Mouse (Mus musculus): ENCODE measurements around the gene Adgra3.

Gene Adgra3

GRCm38 (mm10) chr5:49969660-49970059 lies 89.1 kb downstream of the Adgra3 start:
- DNase-seq: no peak

DNA sequence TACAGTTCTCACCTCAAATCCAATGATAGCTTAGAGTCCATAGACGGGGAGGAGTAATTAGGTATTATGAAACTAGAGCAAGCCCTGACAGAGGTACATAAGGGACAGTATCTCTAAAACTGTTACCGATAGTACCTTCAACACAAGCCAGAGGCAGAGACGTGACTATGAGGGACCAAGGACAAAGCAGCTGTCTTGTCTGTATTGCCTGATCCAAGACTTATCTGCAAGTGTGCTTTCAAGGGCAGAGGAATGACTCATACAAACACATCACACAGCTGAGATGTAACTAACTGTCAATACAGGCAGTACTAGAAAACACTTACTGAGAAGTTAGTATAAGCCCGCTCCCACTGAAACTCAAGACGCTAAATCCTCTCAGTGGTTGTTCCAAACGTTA lies 91.1 kb downstream of the Adgra3 start:
- DNase-seq: no peak

GRCm38 (mm10) chr5:49965810-49966209 lies 93.0 kb downstream of the Adgra3 start:
- DNase-seq: no peak

DNA sequence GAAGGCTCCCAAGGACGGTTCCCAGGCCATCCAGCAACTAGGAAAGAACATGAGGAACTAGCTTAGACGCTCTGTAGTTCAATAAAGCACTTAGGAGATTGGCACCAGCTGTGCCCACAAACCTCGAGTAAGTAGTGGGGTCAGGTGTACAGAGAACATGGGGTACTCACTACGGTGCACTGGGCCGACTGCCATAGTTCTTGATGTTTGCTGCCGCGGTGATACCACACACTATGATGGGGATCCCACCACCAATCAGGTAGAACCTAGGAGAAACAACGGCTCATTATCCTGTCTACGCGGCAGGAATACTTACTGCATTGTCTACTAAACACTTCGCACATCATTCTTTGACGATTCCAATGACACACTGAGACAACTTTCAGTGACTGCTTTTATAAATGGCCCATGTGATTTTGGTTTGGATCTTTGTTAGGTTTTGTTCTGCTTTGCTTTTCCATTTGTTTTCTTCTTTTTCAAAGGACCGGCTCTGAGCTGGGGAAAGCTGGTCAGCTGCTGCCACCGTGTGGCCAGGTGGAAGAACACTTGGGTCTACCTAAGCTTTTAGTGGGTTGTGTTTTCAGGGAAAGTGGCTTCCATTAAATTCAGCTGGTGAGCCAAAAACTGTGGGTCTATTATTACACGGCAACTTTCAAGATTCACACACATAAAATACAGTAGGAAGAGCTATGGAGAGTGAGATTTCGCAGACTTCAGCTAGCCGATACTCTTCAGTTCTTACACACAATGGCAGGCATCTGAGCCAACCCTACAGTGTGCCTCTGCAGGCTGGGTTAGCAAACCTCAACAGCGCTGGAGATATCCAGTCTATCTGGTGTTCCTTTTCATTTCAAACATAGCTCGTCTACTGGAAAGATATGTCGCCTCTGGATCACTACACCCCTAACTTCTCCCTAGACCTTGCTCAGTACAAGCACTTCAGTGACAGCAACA lies 97.1 kb downstream of the Adgra3 start:
- peak; percentile 61 for DNase-seq

- DNase-seq: no peak
These were observed 122.5 kb downstream of the Adgra3 start for GRCm38 (mm10) chr5:49936354-49936753.

DNA sequence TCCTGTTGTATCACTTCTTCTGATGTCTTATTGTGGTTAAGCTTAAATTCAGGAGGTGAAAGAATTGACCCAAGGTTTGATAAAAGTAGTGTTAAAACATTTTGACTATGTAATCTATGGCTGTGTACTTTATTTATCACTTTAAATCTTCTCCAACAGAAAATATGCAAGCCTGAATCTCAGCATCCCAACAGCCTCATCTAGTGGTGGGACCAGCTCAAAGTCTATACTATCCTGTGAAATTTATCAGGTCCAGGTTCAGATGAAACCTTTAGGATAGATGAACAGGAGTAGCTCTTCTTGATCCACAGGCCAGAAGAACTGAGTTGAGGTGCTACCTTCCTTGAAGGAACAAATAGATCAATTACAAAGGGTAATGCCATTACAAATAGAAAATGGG lies 134.1 kb downstream of the Adgra3 start:
- peak; percentile 48 for DNase-seq

GRCm38 (mm10) chr5:49915695-49916106 lies 143.1 kb downstream of the Adgra3 start:
- peak; percentile 5 for DNase-seq
